Mouse (Mus musculus): ENCODE measurements at regions not wholly inside any gene's neighbourhood (a gene's known extent, or its start where the extent isn't known, plus 50 kb on each side); places are given as distances from the start of the nearest gene placed in this dataset.

GRCm38 (mm10) chr1:193433493-193434021 lies 63.5 kb upstream of the Camk1g start:
- H3K36me3 ChIP-seq (ENCODE audit: control insufficient read depth, insufficient read depth, low read length) = no peaks in the 10 kb centered on the region
- peak; percentile 74 for ATAC-seq (ENCODE audit: low read depth)
- no peak overlapping the region for H3K4me2 ChIP-seq (ENCODE audit: low read depth, low read length)
- H3K9me3 ChIP-seq (ENCODE audit: control insufficient read depth, low read length) = no peaks in the 10 kb centered on the region
- no peak overlapping the region for H3K9ac ChIP-seq (ENCODE audit: low read depth, low read length)
- no peaks in the 10 kb centered on the region for H3K27me3 ChIP-seq (replicated peaks; ENCODE audit: control insufficient read depth, insufficient read depth, low read length)
- WGBS = 18% methylated on average over 7 of the region's 7 CpGs
- H3K4me3 ChIP-seq (ENCODE audit: low read depth, low read length) = no peak overlapping the region
- no peak overlapping the region for H3K27ac ChIP-seq (replicated peaks; ENCODE audit: low read depth, low read length)
- peak; percentile 68 for DNase-seq (ENCODE audit: low spot score)
- H3K4me1 ChIP-seq (ENCODE audit: control insufficient read depth, insufficient read depth, low read length) = peaks cover 6% of the 10 kb centered on the region; the same call in 1 of the 2 replicates

DNA sequence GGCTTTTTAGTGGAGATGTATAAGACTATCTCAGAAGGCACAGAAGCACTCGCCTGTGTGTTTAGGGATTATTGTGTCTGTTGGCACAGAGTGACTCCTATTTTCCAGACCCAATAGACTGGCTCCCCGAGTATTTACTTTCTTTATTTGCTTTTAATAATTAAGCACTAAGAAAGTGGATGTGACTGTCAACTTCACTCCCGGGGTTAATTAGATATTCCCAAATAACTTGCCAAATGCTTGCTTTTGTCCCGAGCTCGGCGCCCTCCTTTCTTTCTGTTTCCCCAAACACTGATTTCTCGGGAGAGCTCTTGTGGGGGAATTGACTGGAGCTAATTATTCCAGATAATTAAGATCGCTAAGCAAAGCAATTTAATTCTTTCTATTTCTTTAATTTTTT lies 60.1 kb upstream of the Camk1g start:
- ATAC-seq (ENCODE audit: low read depth) (0 out of 2 replicates have a peak, but pooled peaks have one; percentile 16), DNase-seq (ENCODE audit: low spot score) (no peak)
- no peak overlapping the region for H3K9ac ChIP-seq (ENCODE audit: low read depth, low read length)
- peaks cover 6% of the 10 kb centered on the region; the same call in 1 of the 2 replicates for H3K4me1 ChIP-seq (ENCODE audit: control insufficient read depth, insufficient read depth, low read length)
- H3K4me2 ChIP-seq (ENCODE audit: low read depth, low read length) = no peak overlapping the region
- WGBS = 55% methylated on average over 8 of the region's 8 CpGs
- H3K27ac ChIP-seq (replicated peaks; ENCODE audit: low read depth, low read length) = no peak overlapping the region
- no peak overlapping the region for H3K4me3 ChIP-seq (ENCODE audit: low read depth, low read length)
- no peaks in the 10 kb centered on the region for H3K9me3 ChIP-seq (ENCODE audit: control insufficient read depth, low read length)
- no peaks in the 10 kb centered on the region for H3K36me3 ChIP-seq (ENCODE audit: control insufficient read depth, insufficient read depth, low read length)
- H3K27me3 ChIP-seq (replicated peaks; ENCODE audit: control insufficient read depth, insufficient read depth, low read length) = no peaks in the 10 kb centered on the region

DNA sequence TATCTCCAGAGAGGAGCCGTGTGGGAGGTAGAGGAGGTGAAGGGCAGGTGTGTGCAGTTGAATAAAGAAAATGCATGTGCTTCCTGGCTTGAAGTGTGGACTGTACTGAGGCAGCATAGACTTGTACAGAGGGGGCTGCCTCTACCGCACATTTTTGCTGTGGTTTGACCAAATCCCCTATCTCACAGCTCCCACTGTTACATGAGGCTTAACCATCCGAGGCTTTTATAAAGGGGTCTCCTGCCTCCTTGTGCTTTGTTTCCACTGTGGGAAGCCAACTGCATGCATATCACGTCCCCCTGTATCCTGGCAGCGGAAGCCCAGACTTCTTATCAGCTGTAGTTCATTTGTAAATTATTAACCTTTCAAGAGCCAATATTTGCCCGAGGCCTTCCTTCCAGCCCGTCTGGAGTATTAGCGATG lies 53.6 kb upstream of the Camk1g start:
- 53% methylated on average over 8 of the region's 8 CpGs for WGBS
- Histone ChIP-seq H3K9me3 (ENCODE audit: control insufficient read depth, low read length) (no peaks in the 10 kb centered on the region), H3K4me2 (ENCODE audit: low read depth, low read length) (no peak overlapping the region), H3K4me1 (ENCODE audit: control insufficient read depth, insufficient read depth, low read length) (no peaks in the 10 kb centered on the region), H3K27me3 (replicated peaks; ENCODE audit: control insufficient read depth, insufficient read depth, low read length) (no peaks in the 10 kb centered on the region), H3K9ac (ENCODE audit: low read depth, low read length) (no peak overlapping the region), H3K36me3 (ENCODE audit: control insufficient read depth, insufficient read depth, low read length) (no peaks in the 10 kb centered on the region), H3K27ac (replicated peaks; ENCODE audit: low read depth, low read length) (no peak overlapping the region), H3K4me3 (ENCODE audit: low read depth, low read length) (no peak overlapping the region)
- DNase-seq (ENCODE audit: low spot score) (no peak), ATAC-seq (ENCODE audit: low read depth) (no peak)

- H3K4me2 ChIP-seq (ENCODE audit: low read depth, low read length) = no peak overlapping the region
- WGBS = 64% methylated on average over 1 of the region's 1 CpGs
- no peak for ATAC-seq (ENCODE audit: low read depth)
Measured at GRCm38 (mm10) chr1:193422886-193423285, 52.8 kb upstream of the Camk1g start.

GRCm38 (mm10) chr1:193421820-193422219 lies 51.7 kb upstream of the Camk1g start:
- ATAC-seq (ENCODE audit: low read depth) (no peak), DNase-seq (ENCODE audit: low spot score) (no peak)
- Histone ChIP-seq H3K4me1 (ENCODE audit: control insufficient read depth, insufficient read depth, low read length) (no peaks in the 10 kb centered on the region), H3K4me2 (ENCODE audit: low read depth, low read length) (no peak overlapping the region), H3K9me3 (ENCODE audit: control insufficient read depth, low read length) (no peaks in the 10 kb centered on the region), H3K27me3 (replicated peaks; ENCODE audit: control insufficient read depth, insufficient read depth, low read length) (no peaks in the 10 kb centered on the region), H3K4me3 (ENCODE audit: low read depth, low read length) (no peak overlapping the region), H3K27ac (replicated peaks; ENCODE audit: low read depth, low read length) (no peak overlapping the region), H3K9ac (ENCODE audit: low read depth, low read length) (no peak overlapping the region), H3K36me3 (ENCODE audit: control insufficient read depth, insufficient read depth, low read length) (no peaks in the 10 kb centered on the region)
- WGBS = 94% methylated on average over 1 of the region's 1 CpGs

More at GRCm38 (mm10) chr1:193422886-193423285, 52.8 kb upstream of the Camk1g start:
- Histone ChIP-seq H3K4me1 (ENCODE audit: control insufficient read depth, insufficient read depth, low read length) (no peaks in the 10 kb centered on the region), H3K36me3 (ENCODE audit: control insufficient read depth, insufficient read depth, low read length) (no peaks in the 10 kb centered on the region), H3K9me3 (ENCODE audit: control insufficient read depth, low read length) (no peaks in the 10 kb centered on the region), H3K27ac (replicated peaks; ENCODE audit: low read depth, low read length) (no peak overlapping the region), H3K27me3 (replicated peaks; ENCODE audit: control insufficient read depth, insufficient read depth, low read length) (no peaks in the 10 kb centered on the region), H3K4me3 (ENCODE audit: low read depth, low read length) (no peak overlapping the region), H3K9ac (ENCODE audit: low read depth, low read length) (no peak overlapping the region)
- no peak for DNase-seq (ENCODE audit: low spot score)

GRCm38 (mm10) chr1:193421414-193421813 lies 51.3 kb upstream of the Camk1g start:
- ATAC-seq (ENCODE audit: low read depth) (no peak), DNase-seq (ENCODE audit: low spot score) (no peak)
- Histone ChIP-seq H3K27me3 (replicated peaks; ENCODE audit: control insufficient read depth, insufficient read depth, low read length) (no peaks in the 10 kb centered on the region), H3K4me2 (ENCODE audit: low read depth, low read length) (no peak overlapping the region), H3K36me3 (ENCODE audit: control insufficient read depth, insufficient read depth, low read length) (no peaks in the 10 kb centered on the region), H3K9ac (ENCODE audit: low read depth, low read length) (no peak overlapping the region), H3K9me3 (ENCODE audit: control insufficient read depth, low read length) (no peaks in the 10 kb centered on the region), H3K27ac (replicated peaks; ENCODE audit: low read depth, low read length) (no peak overlapping the region), H3K4me3 (ENCODE audit: low read depth, low read length) (no peak overlapping the region), H3K4me1 (ENCODE audit: control insufficient read depth, insufficient read depth, low read length) (no peaks in the 10 kb centered on the region)

MicroRNA genes in the stretch of these regions (microRNA counts, 519-probe panel; counts per million panel counts)
- 4,656 counts per million, percentile 99 among the panel's probes with 10 or more counts for microRNA mmu-miR-205

Small RNA genes lying in the stretch of these regions (microRNA-seq; reads per million reads assigned to microRNA genes)
- 8,225 reads per million, percentile 93 among the genes with 10 or more reads in this experiment for gene Mir205 (ENCODE audit: borderline number of aligned reads)
